ENCODE assay signal across 8 mouse cellular contexts in the genomic region with DNA sequence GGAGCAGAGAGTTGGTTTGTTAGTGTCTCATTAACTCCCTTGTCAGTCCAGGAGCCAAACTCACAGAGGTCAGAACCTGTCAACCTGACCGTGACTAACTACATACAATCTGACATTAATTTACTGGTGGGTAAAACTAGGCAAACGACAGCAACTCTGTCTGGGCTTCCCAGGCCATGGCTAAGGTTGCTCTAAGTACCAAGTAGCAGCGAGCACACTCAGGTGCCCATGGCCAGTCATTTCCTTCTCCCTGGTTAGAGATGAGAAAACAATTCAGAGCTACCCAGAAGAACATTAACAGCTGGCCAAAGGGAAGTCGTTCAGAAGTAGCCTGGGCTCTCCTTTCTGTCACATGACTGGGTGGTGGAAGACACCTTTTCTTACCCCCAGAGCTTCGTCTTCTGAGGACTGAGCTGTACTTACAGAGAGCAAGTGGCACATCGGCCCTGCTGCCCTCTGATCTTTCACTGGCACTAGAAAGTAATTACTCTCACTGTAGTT. TPM values are rescaled to one million over a fixed set of nuclear protein-coding genes. Genes with fewer than 3 reads are reported as not detected.
DNase-seq lines count a peak whose midpoint lies in the region; ATAC-seq and TF ChIP-seq lines count a peak whose summit lies in the region.

No protein-coding gene starts in this region.

- H3K4me1 ChIP-seq in bone marrow macrophage, adult 2 months (ENCODE audit: control insufficient read depth, insufficient read depth, low read length) = peaks cover 37% of the 10 kb centered on the region
- H3K4me1 ChIP-seq in intestine, embryonic 14.5 days (replicated peaks; ENCODE audit: control insufficient read depth, insufficient read depth, low read length) = peaks cover 42% of the 10 kb centered on the region
- H3K4me1 ChIP-seq in liver, embryonic 16.5 days (ENCODE audit: control insufficient read depth, low read depth, low read length) = peaks cover 73% of the 10 kb centered on the region

- H3K9ac ChIP-seq in intestine, embryonic 14.5 days (ENCODE audit: low read length) = peak overlapping the region; percentile 78
- peak overlapping the region; percentile 98 for H3K9ac ChIP-seq in liver, embryonic 16.5 days (ENCODE audit: low read depth, low read length)

- peak; percentile 19 for DNase-seq in cerebellum, adult 9-11 months
- no peak for DNase-seq in cerebellum, adult 8-10 months
- DNase-seq in intestine, embryonic 14.5 days (ENCODE audit: low spot score) = no peak
- DNase-seq in right cerebral cortex, postnatal 4 days = no peak
- DNase-seq in urinary bladder, postnatal 14 days (ENCODE audit: low spot score) = no peak
- DNase-seq in urinary bladder, postnatal 4 days (ENCODE audit: low spot score in 2 of 2) = no peak

- H3K36me3 ChIP-seq in intestine, embryonic 14.5 days (ENCODE audit: control insufficient read depth, insufficient read depth, low read length) = 0 out of 2 replicates have a peak, but pooled peaks cover 4% of the 10 kb centered on the region
- no peaks in the 10 kb centered on the region for H3K36me3 ChIP-seq in liver, embryonic 16.5 days (ENCODE audit: control insufficient read depth, insufficient read depth)

- TF ChIP-seq CTCF in bone marrow macrophage, adult 2 months (IDR thresholded peaks at IDR 0.05; ENCODE audit: low read depth, low read length) = no peak

- peak overlapping the region; percentile 99 for H3K4me3 ChIP-seq in bone marrow macrophage, adult 2 months (ENCODE audit: insufficient read depth, low read length)
- H3K4me3 ChIP-seq in intestine, embryonic 14.5 days (ENCODE audit: low read depth, low read length) = peak overlapping the region; percentile 72
- H3K4me3 ChIP-seq in liver, embryonic 16.5 days (ENCODE audit: low read depth, low read length) = peak overlapping the region; percentile 92

- no peaks in the 10 kb centered on the region for H3K9me3 ChIP-seq in intestine, embryonic 14.5 days (ENCODE audit: control insufficient read depth, low read length)
- H3K9me3 ChIP-seq in liver, embryonic 16.5 days (replicated peaks; ENCODE audit: control insufficient read depth, low read length) = no peaks in the 10 kb centered on the region

- no peaks in the 10 kb centered on the region for H3K27me3 ChIP-seq in intestine, embryonic 14.5 days (replicated peaks; ENCODE audit: control insufficient read depth, insufficient read depth, low read length)
- no peaks in the 10 kb centered on the region for H3K27me3 ChIP-seq in liver, embryonic 16.5 days (ENCODE audit: control insufficient read depth, insufficient read depth, low read depth, low read length)

- peak overlapping the region; percentile 73 for H3K4me2 ChIP-seq in intestine, embryonic 14.5 days (ENCODE audit: low read length)
- peak overlapping the region; percentile 89 for H3K4me2 ChIP-seq in liver, embryonic 16.5 days (ENCODE audit: low read depth, low read length)

- no peak for TF ChIP-seq POLR2A in bone marrow macrophage, adult 2 months (IDR thresholded peaks at IDR 0.05; ENCODE audit: borderline replicate concordance, low read depth, low read length)

- H3K27ac ChIP-seq in bone marrow macrophage, adult 2 months (ENCODE audit: insufficient read depth, low read depth, low read length) = 0 out of 2 replicates have a peak overlapping the region, but pooled peaks have one; percentile 11
- no peak overlapping the region for H3K27ac ChIP-seq in intestine, embryonic 14.5 days (ENCODE audit: low read depth)
- peak overlapping the region; percentile 99 for H3K27ac ChIP-seq in liver, embryonic 16.5 days (ENCODE audit: low read length)

- ATAC-seq in intestine, embryonic 14.5 days (replicated peaks; ENCODE audit: low FRiP score, low TSS enrichment, low read depth) = no peak
- ATAC-seq in liver, embryonic 16.5 days (ENCODE audit: low read depth) = no peak

- 29% methylated on average over 6 of the region's 6 CpGs for WGBS in intestine, embryonic 14.5 days
- WGBS in liver, embryonic 16.5 days (ENCODE audit: insufficient replicate concordance) = 18% methylated on average over 6 of the region's 6 CpGs

RNA-seq across cellular contexts. Expression of gene Josd1, which starts 2.5 kb away (rescaled TPM):
- 20.2 and 21.0 TPM in 2 replicates for polyA plus RNA-seq in bone marrow macrophage, adult 2 months (2012; ENCODE audit: insufficient read depth, insufficient read length, missing spikeins)
- polyA plus RNA-seq in intestine, embryonic 14.5 days (2014; fragmentation: Nextera tagmentation; extraction: Ambion mirVana) = 13.8 and 16.1 TPM in 2 replicates
- 19.2 and 21.6 TPM in 2 replicates for polyA plus RNA-seq in liver, embryonic 16.5 days (2015; fragmentation: Nextera tagmentation; extraction: Ambion mirVana)

RNA-seq across cellular contexts. Expression of gene Gtpbp1, which starts 5.5 kb away (rescaled TPM):
- polyA plus RNA-seq in bone marrow macrophage, adult 2 months (2012; ENCODE audit: insufficient read depth, insufficient read length, missing spikeins) = 27.1 and 32.7 TPM in 2 replicates
- 33.1 and 35.1 TPM in 2 replicates for polyA plus RNA-seq in intestine, embryonic 14.5 days (2014; fragmentation: Nextera tagmentation; extraction: Ambion mirVana)
- 26.2 and 28.5 TPM in 2 replicates for polyA plus RNA-seq in liver, embryonic 16.5 days (2015; fragmentation: Nextera tagmentation; extraction: Ambion mirVana)

RNA-seq across cellular contexts. Expression of gene Tomm22, which starts 14.5 kb away (rescaled TPM):
- 129 and 135 TPM in 2 replicates for polyA plus RNA-seq in bone marrow macrophage, adult 2 months (2012; ENCODE audit: insufficient read depth, insufficient read length, missing spikeins)
- polyA plus RNA-seq in intestine, embryonic 14.5 days (2014; fragmentation: Nextera tagmentation; extraction: Ambion mirVana) = 244 and 272 TPM in 2 replicates
- polyA plus RNA-seq in liver, embryonic 16.5 days (2015; fragmentation: Nextera tagmentation; extraction: Ambion mirVana) = 116 and 125 TPM in 2 replicates

RNA-seq across cellular contexts. Expression of gene Cby1, which starts 26.2 kb away (rescaled TPM):
- 12.5 and 14.7 TPM in 2 replicates for polyA plus RNA-seq in bone marrow macrophage, adult 2 months (2012; ENCODE audit: insufficient read depth, insufficient read length, missing spikeins)
- polyA plus RNA-seq in intestine, embryonic 14.5 days (2014; fragmentation: Nextera tagmentation; extraction: Ambion mirVana) = 36.0 and 39.3 TPM in 2 replicates
- 10.2 and 11.8 TPM in 2 replicates for polyA plus RNA-seq in liver, embryonic 16.5 days (2015; fragmentation: Nextera tagmentation; extraction: Ambion mirVana)

RNA-seq across cellular contexts. Expression of gene Fam227a, which starts 26.4 kb away (rescaled TPM):
- 2.2 and 2.6 TPM in 2 replicates for polyA plus RNA-seq in bone marrow macrophage, adult 2 months (2012; ENCODE audit: insufficient read depth, insufficient read length, missing spikeins)
- polyA plus RNA-seq in intestine, embryonic 14.5 days (2014; fragmentation: Nextera tagmentation; extraction: Ambion mirVana) = 1.3 and 1.9 TPM in 2 replicates
- polyA plus RNA-seq in liver, embryonic 16.5 days (2015; fragmentation: Nextera tagmentation; extraction: Ambion mirVana) = 0.14 and 0.15 TPM in 2 replicates
